Mouse (Mus musculus): ENCODE measurements at regions not wholly inside any gene's neighbourhood (a gene's known extent, or its start where the extent isn't known, plus 50 kb on each side); places are given as distances from the start of the nearest gene placed in this dataset.

GRCm38 (mm10) chr15:64434502-64434901 lies 374.2 kb upstream of the Fam49b start:
- DNase-seq, result no peak

DNA sequence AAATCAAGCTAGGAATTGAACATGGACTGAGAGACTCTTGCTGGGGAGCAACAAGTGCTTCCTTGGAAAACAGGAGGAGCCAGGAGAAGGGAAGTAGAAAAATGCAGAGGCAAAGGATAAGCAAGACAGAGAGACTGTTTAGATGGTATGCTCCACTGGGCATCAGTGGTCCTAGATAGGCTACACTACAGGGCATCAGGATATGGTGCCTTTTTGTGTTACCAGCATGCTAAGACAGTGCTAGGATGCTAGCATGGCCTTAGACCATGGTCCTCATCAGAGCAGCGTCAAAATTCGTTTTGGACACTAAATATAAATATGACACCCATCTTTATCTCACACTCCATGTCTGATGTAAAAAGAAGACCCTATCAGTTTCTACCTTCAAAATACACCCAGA lies 374.6 kb upstream of the Fam49b start:
- no peak for DNase-seq

DNA sequence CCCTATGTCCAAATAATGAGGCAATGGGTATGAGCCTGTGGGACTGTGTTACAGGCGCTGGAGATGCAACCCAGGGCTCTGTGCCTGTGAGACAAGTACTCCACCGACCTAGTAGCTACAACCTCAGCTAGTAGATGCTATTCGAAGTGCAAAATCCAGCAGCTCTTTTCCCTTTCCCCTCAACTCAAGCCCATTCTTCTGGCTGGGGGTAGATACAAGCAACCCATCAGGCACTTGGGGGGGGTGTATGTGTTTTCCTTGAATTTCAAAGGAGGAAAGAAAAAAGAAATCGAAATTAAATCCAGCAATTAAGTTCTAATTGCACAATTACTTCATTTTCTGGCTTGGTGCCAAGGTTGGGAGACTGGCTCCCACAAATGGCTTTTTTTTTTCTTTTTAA lies 372.4 kb upstream of the Gm21798 start:
- DNase-seq, result no peak

- no peak for DNase-seq
Measured at GRCm38 (mm10) chr15:64446411-64447072, 371.0 kb upstream of the Gm21798 start.

- no peak for DNase-seq
Measured at GRCm38 (mm10) chr15:64447239-64447952, 370.1 kb upstream of the Gm21798 start.

DNA sequence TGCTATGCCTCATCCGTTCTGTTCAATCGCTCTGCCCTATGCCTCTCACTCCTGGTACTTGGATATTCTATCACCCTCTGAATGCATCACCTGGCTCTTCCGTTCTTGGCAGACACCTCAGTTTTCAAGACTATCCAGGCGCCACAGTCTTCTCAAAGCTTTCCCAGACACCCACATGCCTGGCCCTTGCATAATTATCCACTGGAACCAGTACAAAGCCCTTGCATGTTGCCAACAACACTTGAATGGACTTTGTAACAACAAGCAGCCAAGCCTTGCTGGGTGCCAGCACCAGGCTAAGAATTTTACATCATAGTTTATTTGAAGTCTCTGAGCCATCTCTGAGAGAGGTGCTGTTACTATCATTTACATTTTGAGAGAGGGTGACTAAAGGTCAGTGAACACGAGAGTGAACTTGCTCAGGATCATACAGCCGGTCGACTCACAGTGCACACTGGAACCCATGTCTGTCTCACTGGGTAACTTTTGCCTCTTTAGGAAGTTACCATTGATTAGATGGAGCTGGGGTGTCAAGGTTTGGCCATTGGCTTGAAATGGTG lies 368.8 kb upstream of the Gm21798 start:
- DNase-seq, result no peak

DNA sequence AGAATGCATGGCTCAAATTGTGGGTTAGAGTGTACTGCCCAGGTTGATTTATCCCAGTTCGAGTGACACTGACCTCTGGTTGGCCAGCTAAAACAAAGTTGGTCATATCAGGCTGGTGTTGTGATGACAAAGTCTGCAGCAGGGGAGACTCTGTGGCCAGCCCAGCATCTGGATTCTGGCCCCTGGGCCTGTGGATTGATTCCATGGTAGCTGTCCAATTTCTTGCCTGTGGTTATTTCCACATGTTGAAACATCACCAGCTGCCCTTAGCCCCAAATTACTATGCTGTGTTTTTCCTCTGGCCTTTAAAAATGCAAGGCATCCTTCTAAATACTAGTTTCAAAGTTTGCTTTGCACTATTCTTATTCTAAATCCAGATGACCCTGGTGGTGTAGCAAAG lies 346.8 kb upstream of the Gm21798 start:
- no peak for DNase-seq

DNA sequence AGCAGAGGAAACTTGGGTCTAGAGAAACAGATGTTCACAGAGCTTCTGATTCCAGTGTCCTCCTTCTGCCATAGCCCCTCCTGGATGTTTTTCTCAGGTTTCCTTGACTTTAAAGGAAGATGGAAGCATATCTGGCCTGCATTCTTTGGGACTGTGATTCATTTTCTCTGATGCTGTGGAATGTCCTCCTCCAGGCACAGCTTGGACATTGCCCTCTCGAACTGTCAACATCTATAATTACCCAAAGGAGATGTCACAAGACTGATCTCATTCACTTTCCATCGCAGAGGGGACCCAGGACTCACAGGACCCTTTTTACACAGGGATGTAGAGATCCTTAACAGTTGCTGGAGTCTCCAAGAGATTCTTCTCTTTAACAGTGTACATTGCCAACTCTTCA lies 345.9 kb upstream of the Gm21798 start:
- no peak for DNase-seq

DNA sequence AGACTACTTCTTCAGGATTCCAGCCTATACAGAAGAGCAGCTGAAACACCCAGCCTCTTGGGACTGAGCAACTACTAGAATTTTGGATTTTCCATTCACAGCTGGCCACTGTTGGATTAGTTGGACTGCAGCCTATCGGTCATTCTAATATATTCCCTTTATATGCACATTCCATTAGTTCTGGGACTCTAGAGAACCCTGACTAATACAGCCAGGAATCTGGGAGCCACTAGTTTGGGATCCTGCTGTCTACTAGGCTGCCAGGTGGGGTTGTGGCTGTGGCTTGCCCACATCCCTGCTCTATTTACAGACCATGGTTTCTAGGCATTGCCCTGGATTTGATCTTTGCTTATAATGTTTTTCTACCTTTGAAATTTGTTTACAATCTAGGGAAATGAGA lies 343.3 kb upstream of the Gm21798 start:
- no peak for DNase-seq

GRCm38 (mm10) chr15:64477131-64477530 lies 340.4 kb upstream of the Gm21798 start:
- DNase-seq, result no peak

- no peak for DNase-seq
Measured at GRCm38 (mm10) chr15:64480625-64481024, 336.9 kb upstream of the Gm21798 start.

DNA sequence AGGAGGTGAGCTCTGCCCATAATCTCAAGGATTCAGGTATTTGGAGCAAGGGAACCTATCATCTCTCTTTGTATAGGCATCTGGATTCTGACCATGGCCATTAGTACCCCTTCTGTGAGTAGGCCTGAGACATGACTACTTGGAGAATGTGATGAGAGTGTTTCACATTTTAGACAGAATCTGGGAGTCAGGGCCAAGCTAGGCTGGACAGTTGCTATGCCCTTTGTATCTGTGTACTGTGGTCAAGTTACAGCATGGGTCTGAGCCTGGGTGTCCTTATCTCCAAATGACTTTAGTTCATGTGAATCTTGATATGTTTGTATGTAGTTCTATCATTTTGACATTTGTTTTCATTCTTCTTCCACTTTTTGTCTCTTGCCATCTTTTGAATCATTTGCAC lies 336.3 kb upstream of the Gm21798 start:
- DNase-seq, result no peak

- no peak for DNase-seq
Measured at GRCm38 (mm10) chr15:64482960-64483359, 334.5 kb upstream of the Gm21798 start.

- no peak for DNase-seq
Measured at GRCm38 (mm10) chr15:64487801-64488200, 329.7 kb upstream of the Gm21798 start.

DNA sequence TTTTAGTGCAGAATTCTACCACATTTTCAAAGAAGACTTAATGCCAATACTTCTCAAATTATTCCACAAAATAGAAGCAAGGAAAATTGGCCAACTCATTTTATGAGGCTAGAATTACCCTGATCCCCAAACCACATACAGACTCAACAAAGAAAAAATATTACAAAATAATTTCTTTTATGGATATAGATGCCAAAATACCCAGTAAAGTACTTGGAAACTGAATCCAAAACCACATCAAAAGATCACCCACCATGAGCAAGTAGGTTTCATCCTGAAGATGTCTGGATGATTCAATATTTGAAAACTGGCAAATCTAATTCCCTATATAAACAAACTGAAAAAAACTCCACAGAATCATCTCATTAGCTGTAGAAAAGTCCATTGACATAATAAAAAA lies 316.7 kb upstream of the Gm21798 start:
- no peak for DNase-seq

GRCm38 (mm10) chr15:64501479-64501878 lies 316.0 kb upstream of the Gm21798 start:
- DNase-seq, result no peak

- no peak for DNase-seq
Measured at GRCm38 (mm10) chr15:64504751-64505150, 312.7 kb upstream of the Gm21798 start.

DNA sequence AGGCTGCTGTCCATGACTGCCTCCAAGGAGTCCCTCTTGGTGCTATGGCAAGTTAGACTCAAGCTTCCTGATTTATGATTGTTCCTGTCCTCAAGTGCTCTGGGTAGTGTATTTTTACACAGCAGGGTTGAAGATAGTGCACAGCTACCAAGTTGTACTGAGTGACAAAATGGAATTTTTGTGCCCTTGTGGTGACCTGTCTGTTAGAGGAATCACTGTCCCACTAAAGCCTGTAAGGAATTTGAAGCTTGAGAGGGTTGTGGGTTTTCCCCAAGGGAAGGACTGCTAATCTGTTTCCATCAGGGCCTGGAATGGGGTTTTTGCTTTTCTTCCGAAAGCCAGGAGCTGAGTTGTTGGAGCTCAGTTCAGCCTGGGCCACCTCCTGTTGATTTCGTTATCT lies 306.8 kb upstream of the Gm21798 start:
- DNase-seq, result no peak

DNA sequence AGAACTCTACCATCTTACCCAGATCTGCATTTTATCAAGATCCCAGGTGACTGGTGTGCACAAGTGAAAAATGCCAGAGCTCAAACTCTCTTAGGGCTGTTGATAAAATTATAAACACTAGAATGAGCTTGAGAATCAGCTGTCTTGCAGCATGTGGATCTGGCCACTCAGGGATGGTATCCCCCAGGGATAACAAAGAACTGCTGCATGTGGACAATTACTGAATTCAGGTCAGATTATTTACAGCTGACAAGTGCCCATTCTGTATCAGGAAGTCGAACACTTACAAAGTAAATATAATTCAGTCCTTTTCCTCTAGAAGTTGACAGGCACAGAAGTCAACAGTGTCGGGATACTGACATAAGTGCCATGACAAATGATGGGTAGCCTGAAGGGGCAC lies 306.3 kb upstream of the Gm21798 start:
- no peak for DNase-seq

DNA sequence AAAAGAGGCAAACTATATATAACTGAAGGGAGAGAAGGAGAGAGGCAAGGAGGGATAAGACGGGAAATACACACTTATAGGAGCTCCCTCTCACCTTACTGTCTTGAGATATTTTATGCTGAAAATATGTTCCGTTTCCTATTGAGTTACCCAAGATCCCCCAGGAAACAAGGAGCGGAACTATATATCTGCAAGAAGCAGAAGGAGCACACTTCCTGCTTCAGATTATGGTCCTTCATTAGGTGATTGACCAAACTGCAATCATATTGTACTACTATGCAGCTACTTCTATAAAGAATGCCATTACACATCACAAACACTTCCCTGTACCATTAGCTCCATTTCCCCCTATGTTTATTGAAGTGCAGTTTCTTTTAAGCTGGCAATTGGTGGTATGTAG lies 304.9 kb upstream of the Gm21798 start:
- DNase-seq, result no peak

GRCm38 (mm10) chr15:64513501-64514097 lies 303.9 kb upstream of the Gm21798 start:
- DNase-seq, result no peak

DNA sequence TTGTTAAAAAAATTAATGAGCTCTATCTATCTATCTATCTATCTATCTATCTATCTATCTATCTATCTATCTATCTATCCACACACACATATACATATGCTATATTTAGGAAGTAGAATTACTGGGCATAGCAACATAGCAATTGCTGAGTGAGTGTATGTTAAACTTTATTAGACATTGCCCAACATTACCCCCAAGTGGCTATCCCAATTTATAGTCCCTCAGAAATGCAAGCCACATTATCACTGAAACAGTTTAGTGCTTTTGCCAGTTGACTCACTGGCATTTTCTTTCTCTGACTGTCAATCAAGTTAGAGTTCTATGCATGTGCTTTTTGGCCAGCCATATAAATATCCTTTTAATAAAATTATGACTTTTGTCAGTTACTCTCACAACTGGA lies 302.3 kb upstream of the Gm21798 start:
- DNase-seq, result no peak

- DNase-seq, result no peak
Measured at GRCm38 (mm10) chr15:64519207-64519628, 298.3 kb upstream of the Gm21798 start.

GRCm38 (mm10) chr15:64520568-64520967 lies 296.9 kb upstream of the Gm21798 start:
- no peak for DNase-seq
